Mouse (Mus musculus): ENCODE measurements at regions not wholly inside any gene's neighbourhood (a gene's known extent, or its start where the extent isn't known, plus 50 kb on each side); places are given as distances from the start of the nearest gene placed in this dataset.

DNA sequence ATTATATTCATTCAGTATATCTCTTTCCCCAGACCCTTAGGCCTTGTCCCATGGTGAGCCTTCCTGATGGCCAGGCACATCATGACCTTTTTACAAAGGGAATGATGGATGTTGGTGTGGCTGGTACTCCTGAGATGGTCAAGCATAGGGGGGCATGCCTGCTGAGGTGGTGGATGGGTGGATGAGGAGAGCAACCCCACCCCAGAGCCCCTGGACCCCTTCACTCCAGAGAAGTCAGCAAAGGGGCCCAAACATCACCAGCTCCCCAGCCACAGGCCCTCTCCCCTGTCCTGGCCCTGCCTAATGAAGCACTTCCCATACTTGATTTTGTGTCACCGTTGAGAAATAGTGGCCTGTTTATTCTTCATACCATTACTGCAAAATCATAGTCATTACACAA, 193.7 kb downstream of the Xxylt1 start:
- TF ChIP-seq CTCF (IDR thresholded peaks at IDR 0.05) (no peak), EP300 (IDR thresholded peaks at IDR 0.05; ENCODE audit: insufficient read depth, low read depth, low read length) (no peak), POLR2A (IDR thresholded peaks at IDR 0.05; ENCODE audit: insufficient read depth, low read depth, low read length) (no peak)
